Mouse (Mus musculus) natural killer cell, adult 2 months (primary cell): ENCODE measurements around the gene Atoh8.

Experiments used
- DNase-seq, 2 experiments: peaks; one replicate each; pipeline ENCODE4 v3.0.0; 2022; ENCODE audit warnings: low spot score in 2 of 2

The Atoh8 gene

GRCm38 (mm10) chr6:72190577-72190976 is 44.8 kb downstream of the Atoh8 start:
- no peak for DNase-seq

- no peak for DNase-seq
Observed at GRCm38 (mm10) chr6:72190120-72190519, 45.3 kb downstream of the Atoh8 start.

GRCm38 (mm10) chr6:72189061-72189863 is 46.1 kb downstream of the Atoh8 start:
- no peak for DNase-seq

GRCm38 (mm10) chr6:72186809-72187208 is 48.6 kb downstream of the Atoh8 start:
- DNase-seq: no peak

- peak; percentile 19 to 70 for DNase-seq
Observed at GRCm38 (mm10) chr6:72185893-72186490, 49.4 kb downstream of the Atoh8 start.

- no peak for DNase-seq
Observed at GRCm38 (mm10) chr6:72184576-72184975, 50.8 kb downstream of the Atoh8 start.

GRCm38 (mm10) chr6:72179562-72180502 is 55.5 kb downstream of the Atoh8 start:
- DNase-seq: no peak

- DNase-seq: no peak
Observed at GRCm38 (mm10) chr6:72179006-72179405, 56.4 kb downstream of the Atoh8 start.

- DNase-seq: no peak
Observed at GRCm38 (mm10) chr6:72177417-72177816, 58.0 kb downstream of the Atoh8 start.

- DNase-seq: no peak
Observed at GRCm38 (mm10) chr6:72176004-72176403, 59.4 kb downstream of the Atoh8 start.

GRCm38 (mm10) chr6:72175419-72175818 is 60.0 kb downstream of the Atoh8 start:
- no peak for DNase-seq

- DNase-seq: no peak
Observed at GRCm38 (mm10) chr6:72173350-72173749, 62.0 kb downstream of the Atoh8 start.

- no peak for DNase-seq
Observed at GRCm38 (mm10) chr6:72171391-72171790, 64.0 kb downstream of the Atoh8 start.

GRCm38 (mm10) chr6:72165907-72166306 is 69.5 kb downstream of the Atoh8 start:
- DNase-seq: no peak

GRCm38 (mm10) chr6:72164321-72165275 is 70.8 kb downstream of the Atoh8 start:
- DNase-seq: peak; percentile 52 to 81

GRCm38 (mm10) chr6:72162155-72162890 is 73.1 kb downstream of the Atoh8 start:
- no peak for DNase-seq

- DNase-seq: no peak
Observed at GRCm38 (mm10) chr6:72161751-72162150, 73.6 kb downstream of the Atoh8 start.

- no peak for DNase-seq
Observed at GRCm38 (mm10) chr6:72160991-72161390, 74.4 kb downstream of the Atoh8 start.

- no peak for DNase-seq
Observed at GRCm38 (mm10) chr6:72159861-72160395, 75.4 kb downstream of the Atoh8 start.
